Mouse (Mus musculus) c-Kit-negative CD71-positive TER-119-positive erythroid progenitor cells, embryonic 14.5 days (primary cell): ENCODE measurements around the gene Mbtps1.

ENCODE experiments used
- DNase-seq: peaks from one replicate; pipeline ENCODE4 v3.0.0-alpha.2; 2013; ENCODE audit warnings: low read depth, low spot score

Gene Mbtps1

DNA sequence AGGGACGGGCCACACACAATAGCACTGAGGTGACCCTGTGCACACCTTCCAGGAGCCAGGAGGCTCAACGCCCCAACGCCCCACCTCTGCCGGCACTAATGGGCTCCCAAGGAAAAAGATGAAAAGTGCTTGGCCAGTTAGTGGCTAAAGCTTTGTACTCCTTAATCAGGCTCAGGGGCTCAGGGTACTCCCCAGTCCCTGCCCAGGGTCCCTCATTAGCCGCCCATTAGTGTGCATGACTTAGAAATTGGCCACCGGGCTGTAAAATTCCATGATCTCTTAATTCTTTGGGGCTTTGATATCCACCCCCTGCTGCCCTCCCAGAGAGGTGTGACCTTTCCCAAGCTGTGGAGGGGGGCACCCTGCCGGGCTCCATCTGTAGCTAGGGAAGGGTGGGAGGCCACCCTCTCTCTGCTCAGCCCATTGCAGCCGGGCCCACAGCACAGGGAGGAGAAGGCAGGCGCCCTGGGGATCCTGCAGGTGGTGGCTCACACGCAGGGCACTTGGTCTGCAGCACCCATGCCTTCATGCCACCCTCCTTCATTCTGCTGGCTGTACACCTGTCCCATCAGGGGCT is 55.3 kb downstream of the Mbtps1 start:
- no peak for DNase-seq

DNA sequence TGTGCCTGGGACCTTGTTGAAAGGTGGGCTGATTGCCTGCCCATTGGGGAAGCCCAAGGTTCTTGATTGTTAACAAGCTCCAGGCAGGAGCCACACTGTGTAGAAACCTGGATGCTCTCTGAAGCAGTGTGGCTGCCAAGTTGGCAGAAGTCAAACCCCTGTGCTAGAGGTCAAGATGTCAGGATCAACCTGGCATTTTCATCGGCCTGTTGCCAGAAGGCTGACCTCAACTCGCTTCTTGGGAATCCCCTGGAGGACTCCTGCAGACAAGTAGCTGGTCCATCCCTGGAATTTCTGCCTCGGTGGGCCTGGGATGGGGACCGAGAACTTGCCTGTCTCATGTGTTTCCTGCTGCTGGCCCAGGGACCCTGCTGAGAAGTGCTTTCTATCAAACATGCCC is 56.4 kb downstream of the Mbtps1 start:
- no peak for DNase-seq

DNA sequence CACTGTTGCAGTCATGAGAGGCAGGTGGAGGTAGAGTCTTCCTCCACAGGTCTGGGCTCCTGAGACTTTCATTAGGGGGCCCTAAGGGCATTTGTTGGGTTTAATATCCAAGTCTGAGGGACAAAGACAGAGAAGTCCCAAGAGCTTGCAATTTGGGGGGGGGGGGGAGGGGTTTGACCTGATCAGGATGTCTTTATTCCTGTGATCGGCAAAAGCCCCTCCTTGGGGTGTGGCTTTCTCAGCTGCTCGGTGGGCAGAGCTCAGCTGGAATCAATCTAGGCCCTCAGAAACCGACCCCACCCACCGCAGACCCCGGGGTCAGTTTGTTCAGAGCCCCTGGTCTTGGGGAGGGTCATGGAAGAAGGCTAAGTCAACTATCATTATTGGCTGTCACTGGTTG is 56.9 kb downstream of the Mbtps1 start, which contains the start of gene Slc38a8:
Gene Slc38a8 (minus strand): TSS at position 101 of the 400 bp plus-strand sequence.
- no peak for DNase-seq

DNA sequence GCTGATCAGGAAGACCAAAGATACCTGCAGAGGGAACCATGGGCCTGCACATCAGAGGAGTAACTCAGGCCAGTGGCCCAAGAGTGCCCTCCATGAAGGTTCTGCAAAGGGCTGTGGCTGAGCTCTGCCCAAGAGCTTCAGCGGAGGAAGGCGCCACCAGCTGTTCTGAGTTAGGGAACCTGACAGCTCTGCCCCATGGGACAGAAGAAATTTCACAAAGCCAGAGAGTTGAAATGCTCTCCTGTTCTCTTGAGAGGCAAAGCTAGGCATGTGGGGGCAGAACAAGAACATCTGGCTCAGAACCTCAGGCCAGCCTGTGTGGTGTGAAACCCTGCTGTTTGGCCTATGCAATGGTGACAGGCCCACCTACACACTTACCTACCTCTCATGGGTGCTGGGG is 58.7 kb downstream of the Mbtps1 start:
- DNase-seq, result no peak

DNA sequence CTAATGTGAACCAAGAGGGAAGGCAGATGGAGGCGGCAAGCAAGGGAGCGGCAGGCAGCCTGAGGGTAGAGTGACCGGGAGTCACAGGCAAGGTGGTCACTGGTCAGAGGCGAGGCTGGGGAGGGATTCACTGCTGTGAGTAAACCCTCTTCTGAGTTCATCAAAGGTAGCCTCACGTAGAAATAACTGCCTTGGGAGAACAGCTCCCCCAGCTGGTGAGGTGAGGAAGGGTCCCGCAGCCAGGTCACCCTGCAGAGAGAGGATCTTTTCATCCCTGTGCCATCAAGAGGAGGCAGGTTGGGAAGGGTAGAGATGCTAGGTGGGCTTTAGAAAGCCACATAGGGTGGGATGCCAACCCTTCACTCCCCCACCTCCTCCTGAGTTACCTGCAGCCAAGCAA is 61.7 kb downstream of the Mbtps1 start:
- DNase-seq, result no peak

DNA sequence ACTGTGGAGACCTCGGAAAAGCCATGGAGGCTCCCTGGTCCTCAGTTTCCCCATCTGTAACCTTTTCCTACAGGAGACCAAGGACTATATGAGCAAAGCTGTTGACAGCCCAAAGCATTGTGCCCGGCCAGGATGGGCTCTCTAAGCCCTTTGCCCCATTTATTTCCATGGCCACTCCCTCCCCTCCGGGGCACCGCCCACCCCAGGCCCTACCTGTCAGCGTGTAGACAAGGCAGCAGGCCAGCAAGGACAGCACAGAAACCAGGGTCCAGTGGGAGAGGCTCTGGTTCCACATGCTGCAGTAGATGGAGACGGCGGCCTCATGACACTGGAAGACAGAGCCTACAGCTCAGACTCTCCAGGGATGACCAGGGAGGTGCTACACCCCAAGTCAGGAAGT is 71.4 kb downstream of the Mbtps1 start:
- DNase-seq, result no peak

DNA sequence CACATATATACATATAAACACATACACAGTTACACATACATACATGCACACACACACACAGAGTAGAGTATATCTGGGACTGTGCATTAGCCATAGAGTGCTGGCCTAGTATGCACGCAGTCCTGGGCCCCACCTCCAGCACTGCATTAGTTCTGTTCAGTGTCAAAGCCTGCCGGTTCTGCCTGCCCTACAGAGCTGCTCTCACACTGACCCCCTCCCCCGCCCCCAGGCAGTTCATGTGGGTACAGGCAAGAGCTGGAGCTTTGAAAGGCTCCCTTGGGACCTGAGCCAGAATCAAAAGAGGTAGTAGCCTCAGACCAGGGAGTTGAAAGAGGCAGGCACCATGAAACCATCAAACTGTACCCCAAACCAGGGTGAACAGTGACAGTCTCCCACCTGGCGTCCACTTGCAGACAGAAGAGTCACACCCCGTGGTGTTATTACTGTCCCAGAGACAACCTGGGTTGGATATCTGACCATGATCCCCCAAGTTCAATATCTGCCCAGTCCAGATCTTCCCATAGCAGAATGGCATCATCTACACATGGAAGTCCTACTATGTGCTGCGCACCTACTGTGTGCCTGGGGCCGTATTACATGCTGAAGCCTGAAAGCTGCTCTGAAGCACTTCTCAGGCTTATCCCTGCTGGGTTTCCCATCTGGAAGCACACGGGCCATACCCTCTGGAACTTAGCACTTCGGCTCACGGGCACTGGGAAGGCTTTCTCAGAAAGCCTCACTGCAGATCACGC is 74.2 kb downstream of the Mbtps1 start:
- DNase-seq, result no peak

DNA sequence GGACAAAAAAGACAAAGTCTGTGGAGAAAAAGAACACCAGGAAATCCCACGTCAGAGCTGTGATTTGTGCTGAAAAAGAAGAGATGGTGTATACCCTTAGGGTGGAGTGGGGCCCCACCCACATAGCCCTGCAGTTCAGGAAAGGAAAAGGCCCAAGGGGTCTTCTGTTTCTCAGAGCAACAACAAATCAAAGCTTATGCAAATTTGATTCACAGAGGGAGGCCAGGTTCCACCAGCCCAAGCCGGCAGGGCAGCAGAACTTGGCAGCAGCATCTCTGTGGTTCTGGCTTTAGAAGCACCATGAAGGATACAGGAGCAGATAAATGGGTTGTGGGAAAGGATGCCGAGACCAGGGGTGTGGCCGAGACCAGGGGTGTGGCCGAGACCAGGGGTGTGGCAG is 79.9 kb downstream of the Mbtps1 start:
- DNase-seq, result no peak

DNA sequence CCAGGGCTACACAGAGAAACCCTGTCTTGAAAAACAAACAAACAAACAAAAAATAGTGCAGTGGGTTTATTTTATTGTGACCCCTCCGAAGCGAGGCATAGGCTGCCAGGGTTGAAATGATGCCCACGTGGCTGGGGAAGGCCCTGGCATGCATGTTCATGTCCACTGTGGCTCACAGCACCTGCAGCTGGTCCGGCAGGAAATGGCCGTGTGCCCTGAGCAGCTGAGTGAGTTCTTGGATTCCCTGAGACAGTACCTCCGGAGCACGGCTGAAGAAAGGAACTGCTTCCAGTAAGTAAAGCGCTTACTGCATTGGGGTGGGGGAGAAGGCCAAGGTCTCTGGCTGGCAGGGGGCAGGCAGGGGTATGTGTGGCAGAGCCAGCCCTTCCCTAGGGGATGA is 90.4 kb downstream of the Mbtps1 start:
- DNase-seq, result no peak

DNA sequence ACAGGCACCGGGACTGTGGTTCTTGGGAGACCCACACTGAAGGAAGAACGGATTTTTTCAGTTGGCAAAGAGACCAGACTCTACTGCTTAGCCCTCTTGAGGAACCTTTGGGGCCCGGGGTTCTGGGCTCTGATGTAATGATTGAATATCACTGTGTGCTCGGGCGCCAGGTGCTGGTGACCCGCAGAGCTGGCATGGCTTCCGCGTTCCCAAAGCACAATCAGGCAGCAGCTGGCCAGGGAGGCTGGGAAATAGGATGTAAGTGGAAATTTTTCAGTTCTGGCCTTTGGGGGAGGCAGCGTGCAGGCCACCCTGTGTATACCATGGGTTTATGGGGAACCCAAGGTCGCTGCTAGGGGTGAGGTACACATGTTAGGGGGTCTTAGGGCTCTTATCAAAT is 91.7 kb downstream of the Mbtps1 start:
- no peak for DNase-seq

DNA sequence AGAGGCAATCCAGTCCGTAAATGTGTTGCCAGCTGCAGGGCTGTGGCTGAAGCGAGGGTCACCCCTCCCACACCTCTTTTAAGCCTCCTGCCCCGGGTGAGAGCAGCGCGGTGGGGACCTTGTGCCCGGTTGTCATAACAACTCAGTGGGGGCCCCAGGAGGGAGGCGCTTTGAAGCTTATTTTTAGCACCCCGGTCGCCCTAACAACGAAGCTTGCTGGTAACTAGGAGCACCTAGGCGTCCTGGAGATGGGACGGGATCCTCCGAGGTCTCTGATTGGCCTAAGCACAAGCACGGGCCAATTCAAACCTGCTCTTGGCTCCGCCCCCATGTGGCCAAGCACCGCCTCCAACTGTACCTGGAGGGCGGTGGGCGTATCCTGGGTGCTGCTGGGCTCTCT is 92.4 kb downstream of the Mbtps1 start:
- no peak for DNase-seq

DNA sequence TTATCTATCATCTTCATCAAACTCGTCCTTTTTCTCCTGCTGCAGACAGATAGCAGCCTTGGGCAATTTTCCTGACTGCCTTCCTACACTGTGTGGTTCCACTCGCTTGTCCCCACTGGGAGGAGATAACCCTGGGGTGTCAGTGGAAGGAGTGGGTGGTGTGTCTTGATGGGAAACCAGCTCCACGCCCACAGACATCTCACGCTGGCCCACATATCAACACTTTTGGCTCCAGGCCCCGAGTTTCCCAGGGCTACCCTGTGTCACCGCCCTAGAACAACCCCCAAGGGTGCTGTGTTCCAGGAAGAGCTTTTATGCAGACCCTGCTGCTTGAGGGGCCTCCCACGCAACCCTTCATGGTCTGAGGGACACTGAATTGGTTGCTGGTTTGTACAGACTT is 94.8 kb downstream of the Mbtps1 start:
- no peak for DNase-seq

DNA sequence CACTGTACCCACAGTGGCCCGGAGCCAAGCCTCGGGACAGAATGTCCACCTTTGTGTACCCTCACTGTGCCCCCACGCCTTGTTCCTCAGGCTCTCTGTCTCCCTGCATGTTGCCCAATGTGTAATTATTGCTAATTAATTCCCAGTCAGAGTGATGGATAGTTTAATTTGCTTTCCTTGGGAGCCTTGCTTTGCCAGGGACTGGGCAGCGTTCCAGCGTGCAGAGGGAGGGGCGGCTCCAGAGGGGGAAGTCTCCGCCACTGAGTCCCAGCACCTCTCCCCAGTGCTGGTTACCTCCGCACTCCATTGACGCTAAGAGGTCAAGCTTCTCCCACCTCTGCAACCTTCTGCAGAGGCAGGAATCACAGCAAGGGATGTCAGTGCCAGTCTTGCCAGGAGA is 97.2 kb downstream of the Mbtps1 start:
- no peak for DNase-seq

DNA sequence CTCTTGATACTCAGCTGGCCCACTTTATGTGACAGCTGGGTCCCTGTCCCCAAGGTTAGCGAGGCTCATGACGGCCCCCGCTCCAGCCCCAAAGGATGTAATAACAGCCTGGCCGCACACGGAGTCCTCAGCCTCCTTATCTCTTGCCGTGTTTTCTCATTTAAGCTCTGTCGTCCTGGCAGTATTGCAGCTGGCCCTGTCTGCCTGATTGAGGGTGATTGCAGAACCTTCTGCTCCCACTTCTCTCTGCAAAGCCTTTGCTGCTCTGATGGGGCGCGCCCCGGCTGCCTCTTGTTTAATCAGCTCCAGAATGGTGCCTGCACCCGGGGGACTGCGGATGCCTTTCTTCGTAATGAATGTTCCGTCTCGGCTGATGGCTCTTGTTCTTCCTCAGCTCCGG is 98.8 kb downstream of the Mbtps1 start:
- DNase-seq, result no peak
